Mouse (Mus musculus): ENCODE measurements around the gene Rbm20.

DNA sequence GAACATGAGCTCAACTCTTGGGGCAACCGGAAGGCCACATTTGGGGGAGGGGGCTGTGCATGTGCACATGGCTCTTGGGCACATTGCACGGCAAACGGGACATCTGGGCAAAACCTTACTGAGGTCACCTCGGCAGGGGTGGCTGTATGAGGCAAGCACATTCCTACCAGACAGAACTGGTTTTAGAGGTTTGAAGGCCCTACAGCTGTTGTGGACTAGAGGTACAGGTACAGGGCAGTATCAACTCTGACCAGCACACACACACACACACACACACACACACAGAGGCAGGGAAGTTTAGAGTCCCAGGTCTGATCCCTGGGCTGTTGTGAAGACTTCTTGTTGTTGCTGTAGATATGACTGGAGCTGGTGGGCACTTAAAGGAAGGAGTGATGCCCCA lies 138.6 kb downstream of the Rbm20 start:
- no peak for TF ChIP-seq EP300 (IDR thresholded peaks at IDR 0.05; ENCODE audit: low read depth)
- TF ChIP-seq CTCF (IDR thresholded peaks at IDR 0.05; ENCODE audit: low read depth) = no peak
